ENCODE assay signal across 28 mouse cellular contexts in the genomic region with DNA sequence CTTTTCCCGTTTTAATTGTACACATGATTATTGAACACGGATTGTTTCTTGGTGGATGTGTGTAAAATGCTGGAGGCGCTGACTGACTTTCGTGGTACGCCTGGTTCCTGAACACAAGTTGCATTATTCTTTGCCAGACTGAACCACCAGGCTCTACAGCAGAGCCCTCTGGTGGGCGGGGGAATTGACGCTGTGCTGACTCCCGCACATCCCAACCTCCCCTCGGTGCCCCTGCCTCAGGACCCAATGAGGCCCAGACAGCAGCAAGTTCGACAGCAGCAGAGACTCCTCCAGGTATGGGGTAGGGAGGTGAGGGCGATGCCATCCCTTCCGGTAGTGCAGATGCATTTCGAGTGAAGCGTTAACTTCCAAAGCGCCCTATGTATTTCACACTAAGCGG. TPM values are rescaled to one million over a fixed set of nuclear protein-coding genes. Genes with fewer than 3 reads are reported as not detected.
A peak's percentile ranks its signal among the peaks of the same experiment; 100 is the strongest.
DNase-seq lines count a peak whose midpoint lies in the region; ATAC-seq and TF ChIP-seq lines count a peak whose summit lies in the region.
"Had no signal": no experiment of that assay in that cellular context is flagged by ENCODE, and none has a peak within 500 bp of the region (broad histone marks: within the 10 kb centered on the region; RNA-seq: fewer than 3 reads in every experiment).

No protein-coding gene starts in this region.

- no peaks in the 10 kb centered on the region for H3K36me3 ChIP-seq in thymus, adult 2 months (ENCODE audit: control insufficient read depth, insufficient read depth, low read length)
- no peaks in the 10 kb centered on the region for H3K36me3 ChIP-seq in liver, embryonic 11.5 days (ENCODE audit: control insufficient read depth, insufficient read depth, low read length)
- 0 out of 2 replicates have a peak, but pooled peaks cover 4% of the 10 kb centered on the region for H3K36me3 ChIP-seq in hindbrain, embryonic 10.5 days
- H3K36me3 ChIP-seq: G1E; hindbrain, embryonic 13.5 days; liver, embryonic 13.5 days had no signal

- H3K4me1 ChIP-seq in thymus, adult 2 months (replicated peaks; ENCODE audit: control insufficient read depth, insufficient read depth, low read length) = no peaks in the 10 kb centered on the region; the same call in 1 of the 2 replicates
- no peaks in the 10 kb centered on the region for H3K4me1 ChIP-seq in liver, embryonic 11.5 days (replicated peaks; ENCODE audit: control insufficient read depth, insufficient read depth, low read length)
- no peaks in the 10 kb centered on the region for H3K4me1 ChIP-seq in hindbrain, embryonic 10.5 days (replicated peaks)
- H3K4me1 ChIP-seq: hindbrain, embryonic 13.5 days; liver, embryonic 13.5 days had no signal

- no peaks in the 10 kb centered on the region for H3K27me3 ChIP-seq in thymus, adult 2 months (ENCODE audit: control insufficient read depth, insufficient read depth, low read length)
- H3K27me3 ChIP-seq in liver, embryonic 11.5 days (replicated peaks; ENCODE audit: control insufficient read depth, insufficient read depth, low read length) = no peaks in the 10 kb centered on the region
- no peaks in the 10 kb centered on the region for H3K27me3 ChIP-seq in hindbrain, embryonic 10.5 days (ENCODE audit: insufficient read depth, poor library complexity, severe bottlenecking)
- H3K27me3 ChIP-seq: hindbrain, embryonic 13.5 days; liver, embryonic 13.5 days; megakaryocyte, embryonic 14.5 days had no signal

- H3K4me2 ChIP-seq in liver, embryonic 11.5 days = no peak overlapping the region
- H3K4me2 ChIP-seq: hindbrain, embryonic 13.5 days; liver, embryonic 13.5 days had no signal

- no peak overlapping the region for H3K9ac ChIP-seq in liver, embryonic 11.5 days (ENCODE audit: low read depth, low read length)
- H3K9ac ChIP-seq: hindbrain, embryonic 13.5 days; liver, embryonic 13.5 days had no signal

- H3K27ac ChIP-seq in thymus, adult 2 months (ENCODE audit: control insufficient read depth, insufficient read depth, low read length) = no peak overlapping the region
- H3K27ac ChIP-seq in liver, embryonic 11.5 days (ENCODE audit: low read depth, low read length) = no peak overlapping the region
- no peak overlapping the region for H3K27ac ChIP-seq in hindbrain, embryonic 10.5 days
- H3K27ac ChIP-seq: gastrocnemius, adult 2 months; hindbrain, embryonic 13.5 days; liver, embryonic 13.5 days; stomach, postnatal 0 days had no signal

- whole genome bisulfite sequencing in thymus, adult 2 months = 96% methylated on average over 16 of the region's 16 CpGs
- 83% methylated on average over 16 of the region's 16 CpGs for WGBS in liver, embryonic 11.5 days
- WGBS in hindbrain, embryonic 10.5 days = 82% methylated on average over 16 of the region's 16 CpGs

- peak; percentile 24 for DNase-seq in thymus, adult 2 months
- no peak for DNase-seq in thymus, postnatal 0 days (ENCODE audit: low spot score)
- peak; percentile 28 for DNase-seq in ES-CJ7 (ENCODE audit: low read depth, low spot score)
- peak; percentile 13 for DNase-seq in ZHBTc4 (ENCODE audit: low read depth, low spot score)
- no peak for DNase-seq in liver, embryonic 11.5 days (ENCODE audit: low spot score)
- no peak for DNase-seq in hindbrain, embryonic 10.5 days (ENCODE audit: low spot score)
- DNase-seq: adrenal gland, postnatal 25 days; cerebellum, adult 2 months; cerebellum, postnatal 14 days; gastrocnemius, adult 2 months; kidney, adult 9 months; kidney, postnatal 10 days; layer of hippocampus, postnatal 36 days; left cerebral cortex, postnatal 4 days; liver, embryonic 13.5 days; lung, adult 18-20 months; lung, postnatal 4 days; midbrain, embryonic 14.5 days; right cerebral cortex, postnatal 4 days had no signal

- no peak overlapping the region for H3K4me3 ChIP-seq in thymus, adult 2 months (ENCODE audit: control insufficient read depth, insufficient read depth, low read length)
- H3K4me3 ChIP-seq in liver, embryonic 11.5 days (ENCODE audit: low read depth, low read length) = no peak overlapping the region
- no peak overlapping the region for H3K4me3 ChIP-seq in hindbrain, embryonic 10.5 days
- H3K4me3 ChIP-seq: erythroblast, embryonic 14.5 days; gastrocnemius, adult 2 months; hindbrain, embryonic 13.5 days; liver, embryonic 13.5 days; megakaryocyte, embryonic 14.5 days had no signal

- no peaks in the 10 kb centered on the region for H3K9me3 ChIP-seq in liver, embryonic 11.5 days (ENCODE audit: control insufficient read depth, low read length)
- H3K9me3 ChIP-seq in hindbrain, embryonic 10.5 days = no peaks in the 10 kb centered on the region
- H3K9me3 ChIP-seq: G1E; hindbrain, embryonic 13.5 days; liver, embryonic 13.5 days; megakaryocyte, embryonic 14.5 days had no signal

- no peak for TF ChIP-seq POLR2A in thymus, adult 2 months (IDR thresholded peaks at IDR 0.05; ENCODE audit: control insufficient read depth, extremely low read depth, insufficient read depth, low read length, poor library complexity)

- TF ChIP-seq CTCF in thymus, adult 2 months (IDR thresholded peaks at IDR 0.05; ENCODE audit: borderline replicate concordance, control insufficient read depth, extremely low read depth, insufficient read depth, low read length, poor library complexity) = no peak

- no peak for ATAC-seq in liver, embryonic 11.5 days (replicated peaks; ENCODE audit: low FRiP score)
- ATAC-seq: forebrain, embryonic 16.5 days; intestine, embryonic 16.5 days; lung, postnatal 0 days had no signal

RNA-seq across cellular contexts. Expression of gene P2ry12, which starts 35.0 kb away (rescaled TPM):
- 13.6 and 15.7 TPM in 2 replicates for polyA plus RNA-seq in thymus, adult 2 months (2012; rRNA removed)
- 3.4 and 4.1 TPM in 2 replicates for polyA plus RNA-seq in thymus, postnatal 0 days (2015; fragmentation: Nextera tagmentation; extraction: Ambion mirVana)
- 1.9 and 2.2 TPM in 2 replicates for polyA plus RNA-seq in liver, embryonic 11.5 days (2014; fragmentation: Nextera tagmentation; extraction: Ambion mirVana)
- polyA plus RNA-seq in hindbrain, embryonic 10.5 days (2016; fragmentation: Nextera tagmentation; extraction: Ambion mirVana) = 1.3 and 2.2 TPM in 2 replicates
- polyA plus RNA-seq: C2C12; erythroblast, embryonic 14.5 days; G1E had no signal

RNA-seq across cellular contexts. Expression of gene Igsf10, which starts 46.5 kb away (rescaled TPM):
- polyA plus RNA-seq in thymus, adult 2 months (2012; rRNA removed) = 0.50 and 0.51 TPM in 2 replicates
- polyA plus RNA-seq in thymus, postnatal 0 days (2015; fragmentation: Nextera tagmentation; extraction: Ambion mirVana) = 1.1 and 1.3 TPM in 2 replicates
- 1.1 and 1.2 TPM in 2 replicates for polyA plus RNA-seq in liver, embryonic 11.5 days (2014; fragmentation: Nextera tagmentation; extraction: Ambion mirVana)
- 2.8 and 3.2 TPM in 2 replicates for polyA plus RNA-seq in hindbrain, embryonic 10.5 days (2016; fragmentation: Nextera tagmentation; extraction: Ambion mirVana)
- polyA plus RNA-seq: erythroblast, embryonic 14.5 days; G1E had no signal

Comparison
In these comparisons a context has a peak if more than half of its experiments do, and no peak if none do; other contexts are left out.
1. DNase-seq: peak in thymus, adult 2 months (single experiment), ES-CJ7 (single experiment) and ZHBTc4 (single experiment); none in thymus, postnatal 0 days (single experiment), liver, embryonic 11.5 days (single experiment) and hindbrain, embryonic 10.5 days (single experiment).